Mouse (Mus musculus): Measurements from ENCODE around the gene Npc2. TPM values are rescaled to one million over a fixed set of nuclear protein-coding genes. Genes with fewer than 3 reads are reported as not detected.

Npc2 gene
- total and polyA plus RNA-seq, 3 experiments, result 73.4 to 98.5 (median 89.0) TPM

DNA sequence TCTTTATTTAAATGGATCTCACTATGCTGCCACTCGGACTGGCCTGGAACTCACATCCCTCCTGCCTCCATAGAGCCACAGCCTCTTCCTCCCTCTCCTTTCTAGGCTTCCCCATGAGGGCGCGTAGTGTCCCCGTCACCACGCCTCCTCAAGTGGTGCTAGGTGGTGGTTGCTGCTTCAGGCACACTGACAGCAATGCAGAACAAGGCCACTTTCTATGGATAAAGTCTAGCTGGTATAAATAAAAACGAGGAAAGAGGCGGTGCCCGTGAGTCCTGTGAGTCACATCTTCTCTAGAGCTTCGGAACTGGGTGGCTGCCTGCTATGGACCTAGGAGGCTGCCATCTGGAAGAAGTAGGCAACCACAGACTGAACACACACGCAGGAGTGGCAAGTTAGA lies 16.9 kb downstream of the Npc2 start:
- peaks cover 23 to 73% of the 10 kb centered on the region in 2 experiments for H3K36me3 ChIP-seq (replicated peaks in 1 of 2; ENCODE audit: control insufficient read depth in 1 of 2, insufficient read depth in 1 of 2, low read length in 1 of 2)
- H3K4me2 ChIP-seq (ENCODE audit: insufficient read depth, low read depth, poor library complexity, severe bottlenecking), result no peak overlapping the region
- DNase-seq (ENCODE audit: extremely low read depth), result no peak
- H3K9me3 ChIP-seq (replicated peaks; ENCODE audit: low read length), result no peaks in the 10 kb centered on the region
- H3K9ac ChIP-seq (ENCODE audit: insufficient read depth, low read depth), result no peak overlapping the region
- no peak overlapping the region for H3K4me3 ChIP-seq (replicated peaks in 1 of 3; ENCODE audit: low read depth in 2 of 3, low read length in 2 of 3, poor library complexity in 1 of 3)
- no peak for TF ChIP-seq ZC3H11A (IDR thresholded peaks at IDR 0.05; ENCODE audit: low read depth, low read length)
- no peak for TF ChIP-seq MEF2A (IDR thresholded peaks at IDR 0.05; ENCODE audit: borderline replicate concordance, low read depth, low read length)
- no peak for TF ChIP-seq ELF1 (IDR thresholded peaks at IDR 0.05; ENCODE audit: low read depth, low read length)
- no peak for TF ChIP-seq BHLHE40 (IDR thresholded peaks at IDR 0.05; ENCODE audit: low read depth, low read length)
- no peak for TF ChIP-seq TBP (conservative IDR thresholded peaks at IDR 0.05; ENCODE audit: low read depth, low read length)
- no peaks in the 10 kb centered on the region for H3K27me3 ChIP-seq (replicated peaks)
- H3K79me2 ChIP-seq (replicated peaks; ENCODE audit: control insufficient read depth, extremely low read depth, insufficient read depth, poor library complexity, severe bottlenecking), result no peaks in the 10 kb centered on the region
- in situ Hi-C loops (cut with MboI; ENCODE audit: low pct_ligation_motif_present, low pct_unique_long_range_greater_than_20kb, low sequenced_read_pairs), result no loop called here
- dilution Hi-C loops (cut with MboI; ENCODE audit: extremely low pct_ligation_motif_present, extremely low pct_unique_long_range_greater_than_20kb, low sequenced_read_pairs), result no loop called here
- no peaks in the 10 kb centered on the region for H3K4me1 ChIP-seq (ENCODE audit: control insufficient read depth in 1 of 2, insufficient read depth in 2 of 2)
- H3K27ac ChIP-seq (ENCODE audit: insufficient read depth, low read depth), result no peak overlapping the region

DNA sequence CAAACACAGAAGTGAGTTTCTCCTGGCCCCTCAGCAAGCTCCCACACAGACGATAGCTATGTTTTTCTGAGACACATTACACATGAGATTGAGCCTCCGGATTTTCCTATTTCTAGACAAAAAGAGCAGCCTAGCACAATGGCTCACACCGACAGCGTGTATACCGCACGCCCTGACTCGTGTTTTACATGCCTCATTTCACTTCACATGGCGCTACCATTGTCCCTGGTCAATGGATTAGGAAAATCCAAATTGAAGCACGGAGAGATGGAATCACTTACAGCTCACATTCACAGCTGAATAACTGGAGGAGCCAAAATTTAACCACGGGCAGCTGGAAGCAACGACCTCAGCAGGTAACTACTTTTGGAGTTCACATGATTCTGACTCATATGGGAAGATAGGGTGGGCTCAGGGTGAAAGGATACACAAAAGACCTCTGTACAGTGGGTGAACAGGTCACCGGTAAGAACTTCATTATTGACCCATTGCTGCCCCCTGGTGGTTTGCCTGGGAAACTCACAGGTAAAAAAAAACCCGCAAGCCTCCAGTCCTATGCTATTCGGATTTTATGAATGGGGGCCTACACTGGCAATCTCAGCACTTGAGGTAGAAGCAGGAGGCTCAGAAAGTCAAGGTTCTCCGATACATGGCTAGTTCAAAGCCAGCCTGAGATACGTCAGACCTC lies 17.8 kb downstream of the Npc2 start:
- TF ChIP-seq RAD21 (IDR thresholded peaks at IDR 0.05; ENCODE audit: low read depth, low read length) (peak; percentile 85), KAT2A (IDR thresholded peaks at IDR 0.05; ENCODE audit: insufficient replicate concordance, low read length) (no peak), NRF1 (IDR thresholded peaks at IDR 0.05; ENCODE audit: low read depth, low read length) (no peak), CHD2 (IDR thresholded peaks at IDR 0.05; ENCODE audit: low read length) (no peak), ZC3H11A (IDR thresholded peaks at IDR 0.05; ENCODE audit: low read depth, low read length) (peak; percentile 69), CTCF (conservative IDR thresholded peaks at IDR 0.05 in 1 of 2, IDR thresholded peaks at IDR 0.05 in 1 of 2; ENCODE audit: low read depth in 2 of 2, low read length in 2 of 2) (peak; percentile 65 to 87), NELFE (IDR thresholded peaks at IDR 0.05; ENCODE audit: low read depth, low read length) (no peak), ETS1 (conservative IDR thresholded peaks at IDR 0.05; ENCODE audit: low read depth, low read length) (no peak), ZNF384 (IDR thresholded peaks at IDR 0.05; ENCODE audit: low read depth, low read length) (peak; percentile 85), SMC3 (IDR thresholded peaks at IDR 0.05; ENCODE audit: low read depth, low read length) (peak; percentile 93)
- DNase-seq (ENCODE audit: extremely low read depth), result peak; percentile 68
- Histone ChIP-seq H3K79me2 (replicated peaks; ENCODE audit: control insufficient read depth, extremely low read depth, insufficient read depth, poor library complexity, severe bottlenecking) (no peaks in the 10 kb centered on the region), H3K4me3 (replicated peaks in 1 of 3; ENCODE audit: low read depth in 2 of 3, low read length in 2 of 3, poor library complexity in 1 of 3) (no peak overlapping the region), H3K4me1 (ENCODE audit: control insufficient read depth in 1 of 2, insufficient read depth in 2 of 2) (no peaks in the 10 kb centered on the region), H3K27me3 (replicated peaks) (no peaks in the 10 kb centered on the region), H3K9ac (ENCODE audit: insufficient read depth, low read depth) (no peak overlapping the region), H3K9me3 (replicated peaks; ENCODE audit: low read length) (no peaks in the 10 kb centered on the region), H3K27ac (ENCODE audit: insufficient read depth, low read depth) (no peak overlapping the region), H3K4me2 (ENCODE audit: insufficient read depth, low read depth, poor library complexity, severe bottlenecking) (no peak overlapping the region), H3K36me3 (replicated peaks in 1 of 2; ENCODE audit: control insufficient read depth in 1 of 2, insufficient read depth in 1 of 2, low read length in 1 of 2) (peaks cover 17 to 64% of the 10 kb centered on the region in 2 experiments)
- dilution Hi-C loops (cut with MboI; ENCODE audit: extremely low pct_ligation_motif_present, extremely low pct_unique_long_range_greater_than_20kb, low sequenced_read_pairs), result no loop called here
- in situ Hi-C loops (cut with MboI; ENCODE audit: low pct_ligation_motif_present, low pct_unique_long_range_greater_than_20kb, low sequenced_read_pairs), result no loop called here

Measured in CH12.LX (cell line).